Mouse (Mus musculus) E14TG2a.4 (cell line): ENCODE measurements around the gene Col13a1.

ENCODE experiments used
- CTCF ChIP-seq: conservative IDR thresholded peaks from 2 replicates; pipeline ENCODE4 v1.5.1; 2014; ENCODE audit warnings: low read length
- NANOG ChIP-seq: IDR thresholded peaks from 2 replicates; pipeline ENCODE4 v1.6.1; 2014; ENCODE audit warnings: borderline replicate concordance, low read length, mixed read lengths

- TF ChIP-seq CTCF (no peak), NANOG (no peak)
Observed at GRCm38 (mm10) chr10:61919924-61920654, 58.8 kb downstream of the Col13a1 start.
